Mouse (Mus musculus) retina, postnatal 7 days (tissue): ENCODE results near the gene Gm17268.

Experiments used
- DNase-seq: peaks from one replicate; pipeline ENCODE4 v3.0.0-alpha.2; 2012; ENCODE audit warnings: low read depth, low spot score

Gm17268 gene

DNA sequence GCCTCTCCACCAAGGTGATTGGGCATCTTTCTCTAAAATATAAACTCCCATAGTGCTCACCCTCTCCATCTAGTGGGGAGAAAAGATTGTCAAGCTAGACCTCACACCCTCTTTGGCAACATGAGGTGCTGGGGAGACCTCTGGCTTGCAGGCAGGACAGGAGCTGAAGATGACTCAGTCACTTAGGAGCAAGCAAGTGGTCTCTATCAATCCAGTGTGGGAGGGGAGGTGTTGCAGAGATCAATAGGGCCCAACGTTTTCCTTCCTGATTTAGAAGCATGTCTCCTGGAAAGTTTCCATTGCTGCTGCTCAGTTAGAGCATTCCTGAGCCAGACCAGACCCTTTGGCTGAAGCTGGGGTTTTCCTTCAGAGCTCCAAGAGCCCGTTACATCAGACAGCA is at the start of gene Gm17268:
TSS of gene Gm17268 (minus strand) at position 28 of the 400 bp plus-strand sequence.
- DNase-seq: no peak

DNA sequence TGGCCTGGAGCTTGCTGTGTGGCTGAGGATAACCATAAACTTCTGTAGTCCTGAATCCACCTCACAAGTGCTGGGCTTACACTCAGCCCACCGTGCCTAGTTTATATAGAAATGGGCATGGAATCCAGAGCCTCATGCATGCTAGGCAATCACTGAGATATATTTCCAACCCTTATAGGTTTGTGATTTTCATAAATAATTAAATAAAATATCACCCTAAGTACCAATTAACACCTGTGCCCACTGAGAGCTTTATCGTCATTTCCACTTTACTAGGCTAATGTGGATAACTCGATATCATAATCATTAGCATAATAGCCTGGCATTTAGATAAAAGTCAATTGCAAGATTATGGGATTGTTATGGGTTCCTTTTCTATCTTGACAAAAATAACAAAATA is 46.0 kb upstream of the Gm17268 start:
- DNase-seq: no peak

DNA sequence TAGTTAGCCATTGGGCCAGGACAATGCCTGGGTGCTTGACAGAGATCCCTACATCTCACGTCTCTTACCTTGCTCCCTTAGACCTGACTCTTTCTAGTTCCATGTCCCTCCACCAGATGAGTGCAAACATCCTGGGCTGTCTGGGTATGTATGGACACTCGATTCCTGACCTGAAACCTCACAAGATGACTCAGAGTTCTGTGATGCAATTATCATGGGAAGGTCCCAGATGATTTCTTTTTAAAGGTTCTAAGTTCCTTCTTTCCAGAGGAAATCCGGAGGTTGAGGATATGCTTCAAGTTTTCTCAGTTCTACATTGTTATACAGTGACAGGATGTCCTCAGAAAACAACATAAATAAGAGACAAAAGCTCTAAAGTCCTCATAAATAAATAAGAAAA is 42.5 kb upstream of the Gm17268 start:
- DNase-seq: no peak

DNA sequence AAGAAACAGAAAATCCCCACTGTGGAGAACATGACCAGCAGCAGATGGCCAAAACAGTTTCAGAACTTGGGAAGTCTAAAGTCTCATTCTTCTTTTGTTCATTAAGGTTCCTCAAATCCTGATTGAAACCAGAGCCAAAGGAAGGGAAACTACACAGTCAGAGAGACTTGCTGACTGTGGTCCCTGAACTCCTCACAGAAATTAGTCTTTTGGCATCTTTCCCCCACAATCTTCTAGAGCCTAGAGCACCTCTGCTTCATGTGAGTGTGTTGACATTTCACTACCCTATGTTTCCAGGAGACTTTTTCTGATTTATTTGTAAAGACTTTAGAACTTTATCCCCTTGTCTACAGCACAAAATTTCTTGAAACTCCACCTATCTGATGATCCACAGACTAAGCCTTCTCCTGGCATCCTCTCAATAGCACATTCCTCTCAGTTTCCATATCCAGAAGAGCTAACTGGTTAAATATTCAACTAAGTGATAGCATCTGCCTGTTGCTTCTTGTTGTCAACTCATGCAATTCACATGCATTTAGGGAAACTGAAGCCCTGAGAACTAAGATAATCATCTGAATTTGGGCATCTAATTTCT is 39.9 kb upstream of the Gm17268 start:
- DNase-seq: no peak

DNA sequence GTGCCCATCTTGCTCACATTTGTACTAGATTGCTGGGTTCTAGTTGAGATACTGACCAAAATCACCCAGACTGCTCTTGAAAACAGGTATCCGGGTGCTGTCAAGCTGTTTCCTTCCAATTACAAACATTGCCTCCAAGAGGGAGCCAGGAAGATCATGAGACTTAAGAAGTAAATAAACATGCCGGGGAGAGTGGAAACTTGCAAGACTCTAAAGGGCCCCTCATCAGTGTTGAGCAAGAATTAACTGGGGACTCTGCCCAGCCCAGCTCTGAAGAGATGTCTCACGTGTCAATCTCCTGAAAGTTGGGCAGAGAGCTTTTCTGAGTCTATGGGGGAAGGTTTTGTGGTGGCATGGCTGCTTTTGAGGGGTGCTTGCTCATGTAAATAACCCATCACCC is 38.7 kb upstream of the Gm17268 start:
- DNase-seq: no peak

DNA sequence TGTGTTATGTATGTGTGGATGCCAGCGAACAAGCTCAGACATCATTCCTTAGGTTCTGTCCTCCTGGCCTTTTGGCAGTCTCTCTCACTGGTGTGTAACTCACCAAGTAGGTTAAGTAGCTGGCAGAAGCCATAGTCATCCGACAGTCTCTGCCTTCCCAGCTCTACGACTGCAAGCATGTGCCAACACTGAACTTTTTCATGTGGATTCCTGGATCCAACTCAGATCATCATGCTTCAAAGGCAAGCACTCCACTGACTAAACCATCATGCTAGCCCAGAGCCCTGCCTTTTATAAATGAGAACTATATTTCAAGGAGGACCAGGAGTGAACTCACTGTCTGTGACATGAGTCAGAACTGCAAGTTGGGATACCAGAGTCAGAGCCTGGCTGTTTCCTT is 35.3 kb upstream of the Gm17268 start:
- DNase-seq: no peak

DNA sequence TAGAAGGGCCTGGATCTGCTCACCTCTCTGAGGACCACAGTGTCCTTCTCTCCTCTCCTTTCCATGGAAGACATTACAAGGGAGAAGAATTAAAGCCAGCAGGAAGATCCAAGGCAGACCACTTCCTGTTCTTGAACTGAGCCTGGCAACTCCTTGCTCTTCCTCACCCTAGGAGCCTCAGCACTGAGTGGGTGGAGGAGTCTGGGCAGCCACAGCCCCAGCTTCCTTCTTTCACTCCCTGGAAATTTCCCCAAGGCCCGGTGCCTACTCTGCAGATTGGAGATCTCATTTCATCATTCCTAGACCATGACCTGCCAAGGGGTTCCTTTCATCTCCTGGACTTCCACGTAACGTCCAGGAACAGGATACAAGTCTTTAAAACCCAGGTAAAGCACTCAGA is 34.6 kb upstream of the Gm17268 start:
- no peak for DNase-seq

DNA sequence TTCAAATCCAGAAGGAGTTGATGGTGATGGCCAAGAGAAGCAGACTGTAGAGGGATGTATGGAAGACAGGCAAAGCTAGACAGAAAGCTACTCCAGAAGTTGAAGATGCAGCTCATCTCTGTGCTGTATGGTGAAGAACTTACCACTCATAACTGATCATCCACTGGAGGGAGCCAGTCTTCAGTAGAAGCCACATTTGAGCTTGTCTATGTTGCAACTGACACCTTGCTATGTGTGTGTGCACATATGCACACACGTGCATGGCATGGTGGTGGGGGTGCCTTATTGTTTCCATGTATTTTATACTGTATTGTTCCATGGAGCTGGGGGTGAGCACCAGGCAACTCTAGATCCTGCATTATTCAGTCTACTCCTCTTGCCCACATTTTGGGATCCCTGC is 34.0 kb upstream of the Gm17268 start:
- DNase-seq: no peak

DNA sequence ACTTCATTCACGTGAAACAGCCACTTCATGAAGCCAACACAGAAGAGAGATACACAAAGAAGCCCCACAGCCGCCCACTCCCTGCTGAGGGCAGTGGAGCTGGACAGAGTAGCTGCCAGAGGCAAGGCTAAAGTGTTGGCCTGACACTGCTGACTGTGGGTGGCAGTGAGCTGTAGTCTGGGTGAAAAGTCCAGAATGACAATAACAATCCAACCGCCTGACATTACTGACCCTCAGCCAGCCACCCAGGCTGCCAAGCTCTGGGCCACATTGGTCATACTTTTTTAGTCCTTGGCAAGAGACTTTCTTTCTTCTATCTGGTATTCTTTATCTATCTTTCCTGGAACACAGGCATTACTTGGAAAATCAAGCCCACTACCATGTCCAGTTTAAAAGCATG is 32.7 kb upstream of the Gm17268 start:
- DNase-seq: no peak

DNA sequence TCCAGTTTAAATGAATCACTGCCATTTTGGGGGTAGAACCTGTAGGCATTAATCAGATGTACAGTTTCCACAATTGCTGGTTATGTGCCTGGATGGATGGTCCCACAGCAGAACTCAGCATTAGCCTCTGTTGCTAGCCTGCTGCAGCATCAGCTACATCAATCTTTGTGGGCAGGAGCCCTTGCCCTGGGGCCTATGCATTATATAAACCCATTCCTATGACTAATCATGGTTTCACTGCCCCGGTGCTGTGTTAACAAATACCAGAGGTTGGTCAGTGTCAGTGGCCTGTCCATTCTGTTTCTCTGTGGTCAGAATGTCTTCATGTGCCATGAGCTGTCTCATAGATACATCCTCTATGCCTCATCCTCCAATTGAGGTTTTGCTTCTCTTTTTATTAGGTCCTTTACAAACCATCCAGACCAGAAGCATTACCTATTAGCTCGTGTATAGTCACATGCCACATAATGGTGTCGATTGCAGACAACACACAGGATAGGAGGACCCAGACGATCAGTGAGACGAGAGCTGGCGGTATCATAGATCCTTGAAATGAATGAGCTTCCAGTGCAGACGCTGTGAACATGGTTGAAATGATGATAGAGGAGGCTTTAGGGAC is 28.7 kb upstream of the Gm17268 start:
- no peak for DNase-seq

DNA sequence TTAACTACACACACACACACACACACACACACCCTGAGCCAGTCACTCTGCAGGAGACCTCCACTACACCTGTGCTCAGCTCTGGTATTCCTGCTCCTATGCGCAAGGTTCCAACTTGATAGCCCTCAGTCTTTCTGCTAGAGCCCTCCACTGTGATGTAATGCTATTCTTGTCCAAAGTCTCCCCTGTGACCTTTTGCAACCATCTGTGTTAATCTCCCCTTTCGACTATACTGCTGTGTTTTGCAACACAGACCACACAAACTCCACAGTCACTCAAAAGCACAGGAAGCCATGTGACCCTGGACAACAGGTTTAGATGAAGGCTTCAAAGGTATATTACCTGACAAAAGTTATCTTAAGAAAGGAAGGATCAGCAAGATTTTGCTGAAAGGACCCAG is 25.1 kb upstream of the Gm17268 start:
- DNase-seq: no peak

DNA sequence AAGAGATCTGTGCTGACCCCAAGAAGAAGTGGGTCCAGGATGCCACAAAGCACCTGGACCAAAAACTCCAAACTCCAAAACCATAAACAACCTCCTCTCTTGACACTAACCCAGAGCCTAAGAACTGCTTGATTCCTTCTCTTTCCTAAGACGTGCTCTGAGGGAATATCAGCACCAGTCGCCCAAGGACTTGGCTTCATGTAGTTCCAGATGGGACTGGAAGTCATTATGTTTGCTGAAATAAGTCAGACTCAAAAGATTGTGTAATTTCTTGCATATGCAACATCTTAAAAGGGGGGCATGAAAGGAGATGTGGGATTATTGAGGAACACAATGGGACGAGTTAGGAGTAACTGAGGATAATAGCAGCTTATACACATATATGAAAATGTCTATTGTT is 23.9 kb upstream of the Gm17268 start:
- DNase-seq: no peak

DNA sequence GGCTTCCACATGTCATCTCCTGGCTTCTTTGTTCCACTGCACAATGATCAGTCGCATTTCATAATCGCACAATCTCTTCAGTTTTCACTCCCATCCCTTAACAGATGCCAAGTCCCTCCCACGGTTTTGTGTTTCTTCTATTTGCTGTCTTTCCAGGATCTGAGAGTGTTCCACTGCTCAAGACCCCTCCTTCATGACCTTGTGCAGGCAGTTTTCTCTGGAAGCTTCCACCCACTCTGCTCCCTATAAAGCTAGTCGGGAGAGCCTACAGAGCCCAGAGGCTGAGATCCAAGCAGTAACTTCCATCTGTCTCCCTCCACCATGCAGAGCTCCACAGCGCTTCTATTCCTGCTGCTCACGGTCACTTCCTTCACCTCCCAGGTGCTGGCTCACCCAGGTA is 19.3 kb upstream of the Gm17268 start, which contains the start of gene Ccl11:
TSS of gene Ccl11 (plus strand) at position 178 of the 400 bp plus-strand sequence.
- DNase-seq: no peak

DNA sequence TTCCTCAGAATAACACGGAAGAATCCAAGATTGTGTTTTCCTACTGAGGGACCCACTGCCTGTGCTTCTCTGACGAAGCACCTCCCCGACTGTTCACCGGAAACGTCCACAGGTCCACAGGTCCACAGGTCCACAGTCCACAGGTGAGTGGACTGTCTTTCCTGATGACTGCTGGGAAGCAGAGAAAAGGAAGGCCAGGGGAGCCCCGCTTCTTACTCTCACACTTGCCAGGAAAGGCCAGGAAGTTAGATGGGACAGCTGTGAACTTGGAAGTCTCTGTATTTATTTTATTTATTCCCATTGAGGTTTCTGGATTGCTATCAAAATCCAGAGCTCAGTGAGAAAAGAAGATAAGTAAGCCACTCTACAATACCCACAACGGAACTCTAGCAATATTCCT is 15.5 kb upstream of the Gm17268 start:
- DNase-seq: no peak

DNA sequence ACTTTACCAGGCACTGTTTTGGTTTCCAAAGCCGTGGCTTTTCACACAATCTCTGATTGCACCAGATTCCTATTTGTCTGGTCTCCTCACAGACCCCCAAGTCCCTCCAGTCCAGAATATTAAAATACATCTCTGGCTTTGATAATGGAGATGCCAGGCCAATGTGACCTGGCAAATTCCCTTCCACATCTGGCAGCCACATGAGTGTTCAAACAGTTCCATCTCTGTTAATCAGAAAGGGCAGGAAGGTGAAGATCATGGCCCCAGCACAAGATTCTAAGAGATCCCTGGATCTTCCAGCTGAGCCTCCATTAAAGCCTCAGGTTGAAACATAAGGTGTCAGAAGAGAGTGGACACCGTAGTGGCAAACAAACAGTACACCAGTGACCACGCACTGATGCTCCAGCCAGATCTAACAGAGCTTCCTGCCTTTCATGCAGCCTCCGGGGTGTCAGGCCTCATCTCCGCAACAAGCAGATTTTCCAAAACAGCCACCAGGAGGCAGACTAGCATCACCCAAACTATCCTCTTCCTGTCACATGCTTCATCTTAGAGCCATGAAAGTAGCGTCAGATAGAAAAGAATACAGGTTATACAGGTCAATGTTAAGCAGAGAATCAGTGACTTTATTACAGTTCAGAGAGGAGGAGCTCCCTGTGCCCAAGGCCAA is 9.5 kb upstream of the Gm17268 start:
- DNase-seq: peak; percentile 35

DNA sequence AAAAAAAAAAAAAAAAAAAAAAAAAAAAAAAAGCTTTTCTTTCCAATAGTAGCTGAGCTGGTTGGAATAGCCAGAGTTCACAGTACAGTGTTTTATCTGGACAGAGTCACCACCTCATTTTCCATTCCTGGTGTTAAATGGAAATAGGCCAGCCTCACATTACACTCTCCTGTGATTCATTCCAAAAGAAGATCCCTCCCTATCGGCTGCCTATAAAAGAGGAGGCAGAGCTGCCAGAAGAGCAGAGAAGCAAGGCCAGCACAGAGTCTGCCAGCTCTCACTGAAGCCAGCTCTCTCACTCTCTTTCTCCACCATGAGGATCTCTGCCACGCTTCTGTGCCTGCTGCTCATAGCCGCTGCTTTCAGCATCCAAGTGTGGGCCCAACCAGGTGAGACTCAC is 7.1 kb upstream of the Gm17268 start, which contains the start of gene Ccl7:
TSS of gene Ccl7 (plus strand) at position 242 of the 400 bp plus-strand sequence.
- no peak for DNase-seq

DNA sequence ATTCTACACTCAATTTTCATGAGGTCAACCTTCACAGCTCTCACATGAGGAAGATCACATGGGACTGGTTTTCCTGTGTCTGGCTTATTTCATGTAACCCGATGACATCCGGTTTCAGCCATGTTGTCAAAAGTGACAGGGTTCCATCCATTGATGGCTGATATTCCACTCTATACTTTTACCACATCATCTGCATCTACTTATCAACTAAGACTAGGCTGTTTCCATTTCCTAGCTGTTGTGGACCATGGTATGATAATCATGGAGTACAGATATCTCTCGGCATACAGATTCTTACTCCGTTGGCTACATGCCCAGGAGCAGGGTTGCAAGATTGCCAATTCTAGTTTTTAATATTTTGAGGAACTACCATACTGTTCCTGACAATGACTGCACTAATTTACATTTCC is 3.3 kb upstream of the Gm17268 start:
- DNase-seq: no peak

DNA sequence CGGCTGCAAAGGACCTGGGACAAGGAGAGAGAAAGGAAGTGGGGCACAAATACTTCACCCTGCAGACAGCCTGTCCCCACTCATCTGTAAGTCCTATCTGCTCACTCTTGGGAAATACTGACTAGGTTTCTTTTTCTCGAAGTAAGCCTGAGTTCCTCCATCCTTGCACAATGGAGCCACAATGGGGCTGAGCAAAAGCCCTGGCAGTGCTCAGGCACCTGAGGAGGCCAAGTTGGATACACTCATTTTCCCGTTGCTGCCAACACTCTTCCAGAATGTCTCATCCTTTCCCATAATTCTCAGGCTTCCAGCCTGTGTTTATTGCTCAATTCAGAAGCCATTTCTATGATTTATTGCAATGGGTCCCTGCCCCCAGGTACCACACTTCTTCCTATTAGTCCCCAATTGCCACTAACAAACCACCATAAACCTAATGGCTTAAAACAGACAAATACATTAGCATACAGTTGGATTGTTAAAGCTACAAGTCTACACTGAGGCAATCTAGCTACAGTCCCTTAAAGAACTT is 834 bp upstream of the Gm17268 start:
- no peak for DNase-seq

DNA sequence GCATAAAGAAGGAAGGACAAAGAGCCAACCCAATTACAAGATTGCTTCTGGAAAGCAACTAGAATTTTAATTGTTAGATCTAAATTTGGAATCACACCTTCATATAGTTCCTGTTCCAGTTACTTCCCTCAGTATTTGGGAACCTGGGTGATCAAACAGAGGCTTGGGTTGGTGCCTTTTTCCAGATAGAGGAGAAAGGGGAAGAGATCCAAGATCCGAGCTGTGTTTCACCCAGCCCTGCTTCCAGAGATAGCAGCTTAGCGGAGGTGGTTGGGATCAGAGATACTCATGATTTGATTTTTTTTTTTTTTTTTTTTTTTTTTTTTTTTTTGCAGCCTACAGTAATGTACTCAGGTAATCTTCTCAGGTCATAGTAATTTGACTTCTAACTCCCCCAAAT is 2.5 kb downstream of the Gm17268 start:
- DNase-seq: no peak

DNA sequence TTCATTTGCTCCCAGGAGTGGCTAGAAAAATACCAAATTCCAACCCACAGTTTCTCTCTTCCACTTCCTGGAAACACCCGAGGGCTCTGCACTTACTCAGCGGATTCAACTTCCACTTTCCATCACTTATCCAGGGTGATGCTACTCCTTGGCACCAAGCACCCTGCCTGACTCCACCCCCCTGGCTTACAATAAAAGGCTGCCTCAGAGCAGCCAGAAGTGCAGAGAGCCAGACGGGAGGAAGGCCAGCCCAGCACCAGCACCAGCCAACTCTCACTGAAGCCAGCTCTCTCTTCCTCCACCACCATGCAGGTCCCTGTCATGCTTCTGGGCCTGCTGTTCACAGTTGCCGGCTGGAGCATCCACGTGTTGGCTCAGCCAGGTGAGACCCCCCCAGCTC is 3.0 kb downstream of the Gm17268 start, which contains the start of gene Ccl2:
TSS of gene Ccl2 (plus strand) at position 216 of the 400 bp plus-strand sequence.
- DNase-seq: no peak

DNA sequence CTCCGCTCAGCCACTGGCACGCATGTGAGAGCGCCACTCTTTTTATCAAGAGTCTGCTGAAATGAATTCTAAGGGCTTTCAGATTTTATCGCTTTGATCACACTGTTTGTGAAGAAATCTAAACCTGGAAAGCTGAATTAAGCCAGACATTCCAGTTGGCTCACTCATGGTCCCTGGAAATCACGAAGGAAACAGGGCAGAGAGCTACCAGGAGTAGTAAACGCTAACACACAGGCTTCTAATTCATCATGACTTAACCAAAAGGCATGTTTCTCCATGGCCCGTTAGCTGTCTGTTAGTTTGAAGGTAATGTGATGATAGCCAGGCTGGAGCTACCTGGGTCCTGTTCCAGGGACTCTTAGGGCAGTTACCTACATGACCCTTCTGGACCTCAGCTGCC is 3.9 kb downstream of the Gm17268 start:
- DNase-seq: no peak

DNA sequence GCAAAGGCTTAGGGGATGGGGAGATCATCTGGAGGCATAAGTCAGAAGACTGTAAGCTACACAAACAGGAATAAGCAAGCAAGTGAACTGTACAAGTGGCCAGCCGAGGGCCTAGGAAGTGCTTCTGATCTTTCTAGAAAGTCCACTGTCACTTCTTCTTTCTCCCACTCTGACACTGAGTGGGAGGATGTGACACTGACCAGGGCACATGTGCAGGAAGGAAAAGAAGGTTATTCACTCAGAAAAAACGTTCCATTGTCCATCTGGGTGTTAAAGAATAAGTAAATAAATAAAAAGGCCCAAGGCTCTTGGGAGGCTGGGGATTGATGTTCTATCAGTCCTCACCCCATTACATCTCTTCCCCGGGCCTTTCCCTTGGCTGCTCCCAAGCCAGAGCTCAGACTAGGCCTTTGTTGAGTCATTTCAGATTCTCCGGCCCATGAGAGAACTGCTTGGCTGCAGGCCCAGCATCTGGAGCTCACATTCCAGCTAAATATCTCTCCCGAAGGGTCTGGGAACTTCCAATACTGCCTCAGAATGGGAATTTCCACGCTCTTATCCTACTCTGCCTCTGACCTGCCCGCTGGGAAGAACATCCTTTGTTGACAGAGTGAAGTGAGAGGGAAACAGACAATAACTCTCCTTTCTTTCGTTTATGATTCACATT is 5.6 kb downstream of the Gm17268 start:
- no peak for DNase-seq
